Mouse (Mus musculus) naive thymus-derived CD4-positive, alpha-beta T cell, adult 2 months (primary cell): Measurements from ENCODE around the gene Scgb3a1.

ENCODE experiments used
- DNase-seq: peaks from one replicate; pipeline ENCODE4 v3.0.0-alpha.2; 2011; ENCODE audit warnings: low read depth

Gene Scgb3a1

DNA sequence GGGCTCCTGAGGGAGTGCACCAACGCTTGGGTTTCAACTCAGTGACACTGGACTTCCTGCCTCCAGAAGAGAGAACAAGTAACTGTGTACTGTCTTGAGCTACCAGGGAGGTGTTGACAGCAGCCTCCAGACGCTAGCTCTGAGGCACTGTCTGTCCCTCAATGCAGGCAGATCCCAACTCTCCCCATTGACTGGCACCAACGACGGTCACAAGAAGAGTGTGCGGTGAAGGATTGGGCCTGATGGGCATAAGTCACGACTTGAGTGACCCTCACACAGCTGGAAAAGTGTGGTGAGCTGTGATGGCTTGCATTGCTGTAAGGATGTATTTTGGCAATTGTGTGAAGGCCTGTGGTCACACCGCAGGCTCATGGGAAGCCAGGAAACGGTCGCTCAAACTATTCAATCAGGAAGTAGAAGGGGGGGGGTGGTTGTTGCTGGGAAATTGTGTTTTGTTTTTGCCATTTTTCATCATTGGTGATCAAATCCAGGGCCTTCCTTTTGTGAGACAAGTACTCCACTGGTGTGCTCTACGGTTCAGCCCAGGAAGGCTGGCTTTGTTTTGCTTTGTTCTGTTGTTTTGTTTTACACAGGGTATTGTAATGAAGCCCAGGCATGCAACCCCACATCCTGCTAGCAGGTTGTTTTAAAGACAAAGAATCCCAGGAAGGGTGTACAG, 4.5 kb upstream of the Scgb3a1 start:
- DNase-seq: peak; percentile 41

DNA sequence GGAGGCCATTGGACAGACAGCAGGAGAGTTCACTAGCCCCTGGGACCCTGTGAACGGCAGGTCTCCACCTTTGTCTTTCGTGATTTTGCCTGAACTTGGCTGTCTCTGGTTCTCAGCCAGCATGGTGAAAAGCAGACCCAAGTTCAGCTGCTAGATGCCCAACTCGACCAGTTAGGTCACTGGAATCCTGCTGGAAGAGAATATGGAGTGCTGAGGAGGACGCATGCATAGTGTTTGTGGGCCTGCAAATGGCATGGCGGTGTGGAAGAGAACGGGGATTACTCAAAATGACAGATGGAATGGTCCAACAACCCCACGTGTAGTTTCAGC, 4.0 kb upstream of the Scgb3a1 start:
- DNase-seq: no peak

DNA sequence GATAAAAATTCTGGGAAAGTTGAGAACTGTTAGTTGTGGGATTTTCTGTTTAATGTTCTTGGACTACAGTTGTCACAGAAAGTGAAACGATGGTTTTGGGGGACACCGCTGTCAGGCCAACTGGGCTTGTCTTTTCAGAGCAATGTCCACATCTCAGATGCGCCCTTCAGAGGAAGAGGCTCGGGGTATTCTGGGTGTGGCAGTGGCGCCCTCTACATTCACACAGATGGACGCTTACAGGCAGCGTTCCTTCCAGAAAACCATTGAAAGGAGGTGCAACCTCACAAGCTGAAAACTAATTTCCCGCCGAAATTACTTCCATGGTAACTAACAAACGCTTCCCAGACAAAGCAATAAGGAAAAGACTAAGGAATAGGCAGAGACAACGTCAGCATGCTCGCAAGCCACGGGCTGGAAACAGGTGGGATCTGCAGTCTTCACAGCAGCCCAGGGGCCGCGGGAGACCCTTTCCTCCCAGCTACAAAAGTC, 1.1 kb upstream of the Scgb3a1 start:
- no peak for DNase-seq

DNA sequence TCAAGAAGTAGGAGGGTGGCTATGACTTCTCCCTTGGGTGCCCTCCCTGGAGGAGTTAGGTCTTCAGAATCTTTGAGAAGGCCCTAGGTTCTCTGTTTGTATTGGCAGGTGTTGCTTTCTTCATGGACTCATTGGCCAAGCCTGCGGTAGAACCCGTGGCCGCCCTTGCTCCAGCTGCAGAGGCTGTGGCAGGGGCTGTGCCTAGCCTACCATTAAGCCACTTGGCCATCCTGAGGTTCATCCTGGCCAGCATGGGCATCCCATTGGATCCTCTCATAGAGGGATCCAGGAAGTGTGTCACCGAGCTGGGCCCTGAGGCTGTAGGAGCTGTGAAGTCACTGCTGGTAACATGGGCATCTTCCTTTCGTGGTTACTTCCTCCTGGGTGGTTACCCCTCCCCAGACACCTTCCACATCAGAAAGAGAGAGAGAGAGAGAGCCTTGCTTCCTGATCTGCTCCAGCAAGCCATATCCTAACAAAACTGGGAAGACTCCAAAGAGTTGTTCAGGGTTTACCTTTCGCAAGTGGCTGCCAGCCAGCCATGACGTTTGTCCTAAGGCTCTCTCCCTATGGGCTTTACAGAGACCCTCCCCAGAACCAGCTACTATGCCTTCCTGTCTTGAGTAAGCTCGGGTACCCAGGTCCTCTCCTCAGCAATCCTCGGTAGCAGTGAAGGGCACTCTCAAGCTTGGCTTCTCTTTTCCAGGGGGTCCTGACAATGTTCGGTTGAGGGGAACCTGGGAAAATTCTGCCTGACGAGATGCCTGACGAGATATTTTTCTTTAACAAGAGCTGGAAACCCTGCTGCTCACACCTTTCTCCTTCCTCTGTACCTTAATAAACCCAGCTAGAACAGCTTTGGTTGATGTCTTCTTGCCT, 1.1 kb downstream of the Scgb3a1 start:
- no peak for DNase-seq

DNA sequence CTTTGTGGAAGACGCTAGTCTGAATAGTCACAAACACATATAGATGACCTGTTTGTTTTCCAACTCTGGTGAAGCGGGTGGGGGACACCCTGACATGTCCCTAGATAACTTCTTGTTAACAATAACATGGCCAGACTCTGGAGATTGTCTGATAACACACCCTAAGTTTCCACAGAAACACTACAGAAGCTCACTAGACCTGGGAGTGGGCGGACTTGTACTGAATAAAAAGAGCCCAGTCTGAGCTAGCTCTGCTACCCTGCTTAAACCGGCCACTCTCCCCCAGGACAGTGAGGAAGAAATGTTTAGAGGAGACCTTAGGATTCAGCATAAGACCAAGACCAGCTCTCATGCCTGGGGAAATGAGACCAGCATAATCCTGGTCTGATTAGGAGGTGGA, 2.1 kb downstream of the Scgb3a1 start:
- no peak for DNase-seq

DNA sequence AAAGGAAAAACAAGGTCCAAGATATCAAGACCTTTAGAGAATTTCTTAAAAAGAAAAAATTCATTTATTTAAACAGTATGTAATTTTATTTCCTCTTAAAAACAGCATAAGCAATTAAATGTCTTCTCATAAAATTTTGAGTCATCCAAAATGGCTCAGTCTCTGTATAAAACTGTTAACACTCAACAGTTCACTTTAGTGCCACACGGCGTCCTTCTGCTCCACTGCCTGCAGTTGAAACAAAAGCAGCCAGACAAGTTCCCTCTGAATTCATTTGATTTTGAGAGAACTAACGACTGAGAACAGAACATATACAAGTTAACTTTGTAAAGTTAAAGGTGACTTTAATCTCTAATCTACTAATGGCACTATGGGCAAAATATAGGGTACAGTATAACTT, 10.0 kb downstream of the Scgb3a1 start:
- no peak for DNase-seq

DNA sequence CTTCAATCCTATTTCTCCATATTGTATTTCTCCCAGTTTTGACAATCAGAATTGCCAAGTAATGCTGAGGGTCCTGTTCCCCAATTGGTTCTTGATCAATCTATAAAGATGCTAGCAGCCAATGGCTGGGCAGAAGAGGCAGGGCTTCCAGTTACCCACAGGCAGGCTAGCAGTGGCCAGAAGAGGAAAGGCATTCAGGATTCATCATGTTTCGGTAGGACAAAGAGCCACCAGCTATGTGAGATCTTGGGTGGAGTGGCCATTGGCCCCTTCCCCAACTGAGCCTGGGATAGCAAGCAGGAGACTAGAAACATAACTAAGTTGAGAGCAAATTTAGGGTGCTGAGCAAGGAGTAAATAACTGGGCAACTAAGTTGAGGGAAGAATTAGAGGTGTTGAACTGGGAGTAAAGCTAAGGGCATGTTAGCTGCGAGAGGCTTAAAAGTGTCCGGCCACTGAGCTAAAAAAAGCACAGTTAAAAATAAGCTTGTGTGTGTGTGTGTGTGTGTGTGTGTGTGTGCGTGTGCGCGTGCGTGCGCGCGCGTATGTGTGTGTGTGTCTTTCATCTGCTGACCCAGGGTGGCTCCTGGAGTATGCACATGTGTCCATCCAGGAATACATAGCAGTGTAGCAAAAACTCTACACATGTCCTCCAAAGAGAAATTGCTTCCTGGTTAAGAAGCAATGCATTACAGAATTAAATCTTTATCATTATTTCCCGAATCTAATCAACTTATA, 21.0 kb downstream of the Scgb3a1 start:
- DNase-seq: no peak

DNA sequence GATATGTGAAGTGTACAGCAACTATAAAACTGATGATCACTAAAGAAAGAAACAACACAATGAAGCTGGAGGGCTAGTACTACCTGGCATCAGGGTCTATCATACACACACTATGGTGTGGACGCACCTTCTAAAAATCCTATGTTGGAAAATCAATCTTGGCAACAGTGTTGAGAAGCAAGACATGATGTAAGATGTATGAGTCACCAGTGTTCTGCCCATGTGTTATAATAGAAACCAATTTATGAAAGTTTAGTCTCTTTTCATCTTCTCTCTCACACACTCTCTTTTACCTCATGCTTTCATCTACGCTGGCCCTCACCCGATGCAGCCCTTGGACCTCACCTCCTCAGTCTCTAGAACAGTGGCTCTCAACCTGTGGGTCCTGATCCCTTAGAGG, 31.6 kb downstream of the Scgb3a1 start:
- no peak for DNase-seq

DNA sequence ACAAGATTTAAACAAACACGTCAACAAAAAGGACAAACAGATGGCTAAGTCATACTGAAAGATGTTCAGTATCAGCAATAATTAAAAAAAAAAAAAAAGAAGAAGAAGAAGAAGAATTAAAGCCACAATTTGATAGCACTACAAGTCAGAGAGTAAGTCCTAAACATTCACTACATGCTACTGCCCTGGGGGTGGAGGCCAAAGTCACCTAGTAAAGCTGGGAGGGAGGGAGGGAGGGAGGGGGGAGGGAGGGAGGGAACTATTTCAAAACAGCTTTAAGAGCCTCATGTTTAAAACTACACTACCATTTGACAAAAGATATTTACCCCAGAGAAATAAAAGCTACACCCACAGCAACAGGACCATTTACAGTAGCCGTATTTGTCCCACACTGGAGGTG, 32.3 kb downstream of the Scgb3a1 start:
- no peak for DNase-seq

DNA sequence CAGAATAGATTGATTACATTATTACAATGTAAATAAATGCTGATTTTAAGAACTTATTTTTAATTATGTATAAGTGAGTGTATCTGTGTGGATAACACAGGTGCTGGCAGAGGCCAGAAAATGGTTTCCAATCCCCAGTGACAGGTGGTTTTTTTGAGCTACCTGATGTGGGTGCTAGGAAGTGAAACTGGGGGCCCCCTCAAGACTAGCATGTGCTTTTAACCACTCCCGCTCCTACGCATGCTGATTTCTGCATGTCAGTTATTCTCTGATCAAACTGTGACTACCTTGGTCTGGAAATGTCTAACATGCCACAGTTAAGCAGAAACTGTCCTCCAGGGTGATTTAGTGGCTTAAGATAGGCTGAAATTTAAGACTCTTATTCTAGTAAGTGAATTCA, 33.1 kb downstream of the Scgb3a1 start:
- no peak for DNase-seq

DNA sequence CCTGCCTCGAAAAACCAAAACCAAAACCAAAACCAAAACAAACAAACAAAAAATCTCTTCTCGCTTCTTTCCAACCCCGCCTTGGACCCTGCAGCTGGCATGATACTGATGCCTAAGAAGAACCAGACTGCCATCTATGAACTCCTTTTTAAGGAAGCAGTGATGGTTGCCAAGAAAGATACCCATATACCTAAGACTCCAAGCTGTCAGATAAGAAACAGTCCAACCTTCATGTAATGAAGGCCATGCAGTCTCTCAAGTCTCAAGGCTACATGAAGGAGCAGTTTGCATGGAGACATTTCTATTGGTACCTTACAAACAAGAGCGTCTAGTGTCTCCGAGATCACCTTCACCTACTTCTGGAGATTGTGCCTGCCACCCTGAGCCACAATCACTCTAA, 34.4 kb downstream of the Scgb3a1 start:
- DNase-seq: no peak

DNA sequence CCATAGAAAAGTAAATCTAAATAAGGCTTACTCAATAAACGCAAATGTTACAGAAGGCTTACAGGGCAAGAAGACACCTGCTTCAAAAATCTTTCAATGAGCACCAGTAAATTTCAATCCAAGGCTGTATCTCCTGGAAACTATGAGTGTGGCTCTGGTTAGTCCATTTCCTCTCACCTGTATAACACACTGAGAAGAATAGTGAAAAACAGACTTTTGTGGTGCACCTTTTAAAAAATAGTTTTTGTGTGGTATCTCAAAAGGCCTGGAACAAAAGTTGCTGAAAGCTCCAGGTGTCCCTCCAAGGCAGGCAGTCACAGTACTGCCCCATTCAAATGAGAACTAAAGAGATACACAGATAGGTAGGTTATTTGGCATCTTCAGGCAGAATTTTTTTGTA, 35.7 kb downstream of the Scgb3a1 start:
- no peak for DNase-seq

DNA sequence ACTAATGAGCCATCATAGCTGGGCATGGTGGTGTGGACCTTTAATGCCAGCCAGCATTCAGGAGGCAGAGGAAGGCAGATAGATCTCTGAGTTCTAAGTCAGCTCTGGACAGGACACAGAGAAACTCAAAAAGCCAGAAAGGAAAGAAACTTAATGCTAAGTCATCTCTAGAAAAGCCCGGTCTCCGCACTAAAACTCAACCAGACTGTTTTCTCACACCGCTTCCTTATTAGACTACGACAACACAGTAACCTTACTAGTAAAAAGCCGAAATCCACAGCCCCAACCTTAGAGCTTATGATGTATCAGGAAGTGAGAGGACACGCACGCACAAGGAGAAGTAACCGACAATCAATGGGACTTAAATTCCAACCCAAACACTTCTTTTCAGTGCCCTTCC, 38.6 kb downstream of the Scgb3a1 start:
- DNase-seq: no peak

DNA sequence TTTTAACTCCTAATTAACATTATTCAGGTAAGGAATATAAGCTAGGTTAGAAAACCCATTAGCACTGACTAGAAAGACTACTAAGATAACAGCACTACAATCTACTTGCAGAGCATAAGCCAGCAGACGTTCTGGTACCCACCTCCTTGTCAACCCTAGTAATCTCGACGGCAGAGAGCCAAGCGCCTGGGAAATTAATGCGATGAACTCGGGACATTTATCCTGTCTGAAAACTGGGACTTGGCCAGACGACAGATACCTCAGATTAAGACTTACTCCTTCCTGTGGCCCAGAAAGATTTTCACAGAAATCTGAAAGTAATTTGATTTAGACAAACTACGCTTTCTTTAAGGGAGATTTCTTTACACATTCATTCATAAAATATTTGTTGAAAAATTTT, 41.4 kb downstream of the Scgb3a1 start:
- DNase-seq: no peak

DNA sequence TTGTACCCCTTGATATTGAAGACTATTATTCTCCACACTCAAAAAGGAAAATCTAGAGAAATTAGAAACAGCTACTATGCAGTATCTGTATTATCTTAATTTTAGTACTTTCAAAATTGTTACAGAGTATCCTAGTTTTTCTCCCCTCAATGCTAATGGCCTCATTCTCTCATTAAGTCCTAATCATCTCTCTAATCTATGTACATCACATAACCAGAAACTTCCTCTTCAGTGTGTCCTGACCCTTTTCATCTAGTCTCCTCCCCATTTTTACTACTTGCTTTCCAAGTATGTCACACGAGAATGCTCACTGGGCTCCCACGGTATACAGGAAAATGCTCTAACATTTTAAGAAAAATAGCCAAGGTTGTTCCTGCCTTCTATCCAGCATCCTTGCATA, 44.4 kb downstream of the Scgb3a1 start:
- DNase-seq: no peak

DNA sequence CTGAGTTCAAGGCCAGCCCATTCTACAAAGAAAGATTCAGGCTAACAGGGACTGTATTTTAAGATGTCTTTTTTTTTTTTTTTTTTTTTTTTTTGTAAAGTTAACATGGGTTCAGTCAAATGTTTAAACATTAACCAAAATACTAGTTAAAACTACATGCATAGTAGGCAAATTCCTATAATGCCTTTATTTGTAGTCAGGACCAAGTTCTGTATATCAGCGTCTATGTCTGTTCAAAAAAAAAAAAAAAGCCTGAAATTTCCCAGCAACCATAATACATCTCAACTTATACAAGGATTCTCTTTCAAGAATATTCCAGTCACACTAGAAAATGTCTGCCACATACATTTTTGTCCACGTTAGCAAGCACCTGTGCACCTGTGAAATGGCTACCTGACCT, 47.3 kb downstream of the Scgb3a1 start:
- DNase-seq: no peak

DNA sequence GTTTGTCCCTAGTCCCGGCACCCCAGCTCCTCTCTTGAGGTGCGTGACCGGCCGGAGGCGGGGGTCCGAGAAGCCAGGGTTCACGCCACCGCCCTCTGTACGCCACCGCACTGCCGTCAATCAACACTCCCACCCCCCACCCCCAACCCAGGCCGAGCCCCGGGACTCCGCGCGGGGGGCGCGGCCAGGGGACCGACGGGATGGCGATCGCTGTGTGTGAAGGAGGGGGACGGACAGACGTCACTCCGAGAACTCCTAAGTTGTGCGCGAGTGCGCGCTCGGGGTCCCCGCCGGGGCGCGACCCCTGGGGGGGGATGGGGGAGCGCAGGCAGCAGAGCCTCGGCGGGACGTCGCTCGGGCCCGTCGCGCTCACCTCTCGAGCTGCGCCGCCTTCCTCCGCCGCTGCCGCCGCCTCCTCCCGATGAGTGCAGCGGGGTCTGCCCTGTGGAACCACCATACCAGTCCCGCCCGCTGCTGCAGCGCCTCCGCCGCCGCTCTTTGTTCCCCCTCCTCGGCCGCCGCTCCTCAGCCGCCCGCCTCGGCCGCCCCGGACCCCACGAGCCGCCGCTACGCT, 48.7 kb downstream of the Scgb3a1 start:
- peak; percentile 57 for DNase-seq

DNA sequence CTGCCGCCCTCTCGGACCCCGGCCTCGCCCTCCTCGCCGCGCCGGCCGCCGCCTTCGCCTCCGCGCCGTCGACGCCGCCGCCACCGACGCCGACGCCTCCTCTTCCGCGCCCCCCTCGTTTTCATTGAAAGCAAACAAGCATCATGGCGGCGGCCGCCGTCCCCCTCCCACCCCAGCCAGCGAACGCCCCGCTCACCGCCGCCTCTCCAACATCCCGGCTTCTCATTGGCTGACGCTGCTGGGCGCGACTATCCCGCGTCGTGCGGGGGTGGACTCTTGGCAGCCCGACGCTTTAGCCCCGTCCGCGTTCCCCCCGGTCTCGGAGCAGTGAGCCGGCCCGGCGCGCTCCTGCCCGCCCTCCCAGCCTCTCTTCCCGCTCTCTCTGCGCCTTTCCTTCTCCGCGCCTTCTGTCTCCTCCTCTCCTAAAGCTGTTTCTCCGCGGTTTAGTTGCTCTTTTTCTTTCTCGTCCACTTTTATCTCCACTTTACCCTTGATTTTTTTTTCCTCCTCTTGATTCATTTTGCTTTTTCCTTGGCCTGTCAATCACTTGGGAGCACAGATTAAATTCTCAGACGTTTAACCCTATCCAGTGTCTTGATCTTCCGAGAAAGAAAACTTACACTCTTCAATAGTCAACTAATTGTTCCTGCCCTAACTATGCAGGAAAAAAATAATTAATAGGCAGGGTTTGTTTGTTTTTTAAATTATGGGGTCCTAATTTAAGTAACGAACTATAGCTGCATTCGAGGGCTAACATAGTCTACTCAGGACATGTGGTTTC, 49.3 kb downstream of the Scgb3a1 start, which contains the start of gene Cnot6:
Gene Cnot6, minus strand, starts transcription at position 169 of the 781 bp plus-strand sequence.
- peak; percentile 99 for DNase-seq

DNA sequence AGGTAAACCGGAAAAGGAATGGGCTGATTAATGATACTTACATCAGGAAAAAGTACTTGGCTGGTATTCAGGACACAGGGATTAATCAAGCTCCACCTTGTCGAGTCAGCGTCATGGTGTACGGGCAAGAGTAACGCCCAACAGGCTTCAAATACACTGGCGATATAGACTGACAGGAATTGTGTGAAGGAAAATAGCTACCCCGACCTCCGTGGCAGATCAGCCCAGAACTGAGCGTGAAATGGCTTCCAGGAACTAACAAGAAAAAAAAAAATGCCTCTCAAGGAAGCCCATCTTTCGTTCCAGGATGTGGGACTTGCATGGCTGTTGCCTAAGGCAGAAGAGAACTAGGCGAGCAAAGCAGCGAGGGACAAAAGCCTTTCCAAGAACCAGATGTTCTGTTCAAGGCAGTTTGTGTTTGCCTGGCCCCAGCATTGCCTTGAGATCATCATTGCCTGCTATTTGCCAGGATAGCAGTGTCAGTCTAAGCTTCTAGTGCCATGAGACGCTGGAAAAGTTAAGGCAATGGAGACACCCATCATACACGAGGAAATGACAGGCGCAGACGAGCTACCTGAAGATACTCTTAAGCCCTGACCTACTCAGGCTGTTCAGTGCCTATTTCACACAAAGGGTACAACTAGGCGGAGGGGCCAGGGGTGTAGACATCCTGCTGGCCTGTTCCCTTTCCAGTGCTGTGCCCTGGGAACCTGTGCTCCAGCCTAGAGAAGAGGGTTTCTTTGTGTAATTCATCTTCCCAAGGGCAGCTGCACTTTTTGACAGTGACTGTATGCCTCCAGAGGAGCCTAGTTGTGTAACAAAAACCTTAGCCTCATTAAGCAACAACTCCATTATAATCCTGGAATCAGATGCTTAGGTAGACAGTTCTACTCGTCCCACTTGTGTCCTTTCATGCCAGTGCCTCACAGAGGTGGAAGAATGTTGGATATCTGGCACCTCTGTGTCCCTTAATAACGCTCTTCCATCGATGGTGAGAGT, 50.2 kb downstream of the Scgb3a1 start:
- DNase-seq: peak; percentile 47
